Mouse (Mus musculus) embryonic facial prominence, embryonic 14.5 days (tissue): ENCODE data around the gene Adcy9. TPM values are rescaled to one million over a fixed set of nuclear protein-coding genes. Genes with fewer than 3 reads are reported as not detected.
"Not testable (repeated sequence)": the region's sequence is repeated elsewhere in the genome, so short reads cannot be mapped to it uniquely, and the experiment has no call there.

Experiments used
- ATAC-seq: fragments of 200-750 bp; cut with Nextera tagmentation; 2 replicates; pipeline ENCODE4 v1.8.0; 2017; ENCODE audit warnings: low read depth, moderate number of reproducible peaks, moderate TSS enrichment
- DNase-seq: peaks from one replicate; pipeline ENCODE4 v3.0.0-alpha.2; 2015; ENCODE audit warnings: low spot score
- H3K27ac ChIP-seq: fragments of 300-500 bp; sonication (generic); replicated peaks from 2 replicates; pipeline ENCODE4 v1.5.1; 2014; ENCODE audit warnings: low read depth, mild to moderate bottlenecking, low read length, moderate library complexity
- H3K27me3 ChIP-seq: fragments of 300-500 bp; sonication (generic); replicated peaks from 2 replicates; pipeline ENCODE4 v1.6.1; 2014; ENCODE audit warnings: low read length; ENCODE audit not compliant: control insufficient read depth, insufficient read depth
- H3K36me3 ChIP-seq: fragments of 300-500 bp; sonication (generic); 2 replicates; pipeline ENCODE4 v1.6.1; 2014; ENCODE audit warnings: low read length, mixed read lengths; ENCODE audit not compliant: control insufficient read depth, insufficient read depth
- H3K4me1 ChIP-seq: fragments of 300-500 bp; sonication (generic); 2 replicates; pipeline ENCODE4 v1.6.1; 2014; ENCODE audit warnings: antibody characterized with exemption, low read length; ENCODE audit not compliant: control insufficient read depth, insufficient read depth
- H3K4me2 ChIP-seq: fragments of 300-500 bp; sonication (generic); 2 replicates; pipeline ENCODE4 v1.6.1; 2014; ENCODE audit warnings: low read depth, mild to moderate bottlenecking, low read length, moderate library complexity, mixed read lengths
- H3K4me3 ChIP-seq: fragments of 300-500 bp; sonication (generic); 2 replicates; pipeline ENCODE4 v1.5.1; 2014; ENCODE audit warnings: low read depth, mild to moderate bottlenecking, low read length
- H3K9ac ChIP-seq: fragments of 300-500 bp; sonication (generic); 2 replicates; pipeline ENCODE4 v1.6.1; 2014; ENCODE audit warnings: low read depth, mild to moderate bottlenecking, low read length, moderate library complexity, mixed read lengths
- H3K9me3 ChIP-seq: fragments of 300-500 bp; sonication (generic); 2 replicates; pipeline ENCODE4 v1.6.1; 2016; ENCODE audit warnings: low read length; ENCODE audit not compliant: control insufficient read depth
- WGBS: fragments of 180-500 bp; shearing (Covaris S2); extraction: QIAGEN DNeasy Blood & Tissue Kit; methylation state at CpG from one replicate; pipeline ENCODE4 v1.1.7; 2014; 5-methylcytosine and 5-hydroxymethylcytosine counted together
- polyA plus RNA-seq: library from polyadenylated mRNA; unstranded; fragments of >200 nt; fragmentation: Nextera tagmentation; extraction: Ambion mirVana; gene quantifications from 2 replicates; pipeline ENCODE4 v1.2.1, GENCODE M21; 2014

Gene Adcy9
- polyA plus RNA-seq, 1 experiment from 2014 or later, result 3.5 TPM

DNA sequence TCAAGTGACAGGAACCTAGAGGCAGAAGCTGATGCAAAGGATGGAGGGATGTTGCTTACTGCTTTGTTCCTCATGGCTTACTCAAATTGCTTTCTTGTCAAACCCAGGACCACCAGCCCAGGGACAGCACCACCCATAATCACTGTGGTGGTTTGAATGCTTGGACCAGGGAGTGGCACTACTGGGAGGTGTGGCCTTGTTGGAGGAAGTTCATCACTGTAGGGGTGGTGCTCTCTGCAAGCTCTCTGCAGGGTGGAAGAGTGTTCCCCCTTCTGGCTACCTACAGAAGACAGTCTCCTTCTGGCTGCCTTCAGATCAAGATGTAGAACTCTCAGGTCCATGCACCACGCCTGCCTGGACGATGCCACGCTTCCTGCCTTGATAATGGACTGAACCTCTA is 148.0 kb downstream of the Adcy9 start:
- no peaks in the 10 kb centered on the region for H3K36me3 ChIP-seq
- WGBS, result 81% methylated on average over 3 of the region's 3 CpGs
- H3K4me2 ChIP-seq, result no peak overlapping the region
- DNase-seq (no peak), ATAC-seq (no peak)
- no peak overlapping the region for H3K9ac ChIP-seq
- H3K27ac ChIP-seq, result no peak overlapping the region
- H3K4me3 ChIP-seq, result no peak overlapping the region
- peaks cover 37% of the 10 kb centered on the region for H3K4me1 ChIP-seq
- no peaks in the 10 kb centered on the region for H3K27me3 ChIP-seq
- H3K9me3 ChIP-seq, result no peaks in the 10 kb centered on the region

DNA sequence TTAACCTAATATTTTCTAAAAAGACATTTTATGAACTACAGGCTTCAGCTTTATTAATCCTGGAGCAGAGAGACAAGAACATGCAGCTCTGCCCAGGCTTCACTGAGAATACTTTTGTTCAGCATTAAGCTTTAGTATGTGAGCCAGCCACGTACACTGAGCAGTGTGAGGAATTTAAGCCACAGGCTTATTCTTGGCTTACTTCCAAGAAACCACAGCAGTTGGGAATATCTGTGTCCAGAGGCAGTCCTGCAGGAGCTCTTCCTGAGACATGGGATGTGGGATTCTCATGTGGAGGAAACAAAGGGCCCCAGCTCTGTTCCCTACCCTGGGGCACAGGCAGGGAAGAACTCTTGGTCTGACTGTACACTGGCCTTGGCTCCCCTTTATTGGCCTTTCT is 149.4 kb downstream of the Adcy9 start:
- H3K9me3 ChIP-seq, result no peaks in the 10 kb centered on the region
- no peak overlapping the region for H3K4me3 ChIP-seq
- H3K9ac ChIP-seq, result no peak overlapping the region
- peak; percentile 95 for DNase-seq
- peaks cover 37% of the 10 kb centered on the region for H3K4me1 ChIP-seq
- ATAC-seq, result peak; percentile 81
- no peak overlapping the region for H3K4me2 ChIP-seq
- no peaks in the 10 kb centered on the region for H3K27me3 ChIP-seq
- peak overlapping the region; percentile 40 for H3K27ac ChIP-seq
- H3K36me3 ChIP-seq, result no peaks in the 10 kb centered on the region
- WGBS, result 0% methylated on average over 1 of the region's 1 CpGs

DNA sequence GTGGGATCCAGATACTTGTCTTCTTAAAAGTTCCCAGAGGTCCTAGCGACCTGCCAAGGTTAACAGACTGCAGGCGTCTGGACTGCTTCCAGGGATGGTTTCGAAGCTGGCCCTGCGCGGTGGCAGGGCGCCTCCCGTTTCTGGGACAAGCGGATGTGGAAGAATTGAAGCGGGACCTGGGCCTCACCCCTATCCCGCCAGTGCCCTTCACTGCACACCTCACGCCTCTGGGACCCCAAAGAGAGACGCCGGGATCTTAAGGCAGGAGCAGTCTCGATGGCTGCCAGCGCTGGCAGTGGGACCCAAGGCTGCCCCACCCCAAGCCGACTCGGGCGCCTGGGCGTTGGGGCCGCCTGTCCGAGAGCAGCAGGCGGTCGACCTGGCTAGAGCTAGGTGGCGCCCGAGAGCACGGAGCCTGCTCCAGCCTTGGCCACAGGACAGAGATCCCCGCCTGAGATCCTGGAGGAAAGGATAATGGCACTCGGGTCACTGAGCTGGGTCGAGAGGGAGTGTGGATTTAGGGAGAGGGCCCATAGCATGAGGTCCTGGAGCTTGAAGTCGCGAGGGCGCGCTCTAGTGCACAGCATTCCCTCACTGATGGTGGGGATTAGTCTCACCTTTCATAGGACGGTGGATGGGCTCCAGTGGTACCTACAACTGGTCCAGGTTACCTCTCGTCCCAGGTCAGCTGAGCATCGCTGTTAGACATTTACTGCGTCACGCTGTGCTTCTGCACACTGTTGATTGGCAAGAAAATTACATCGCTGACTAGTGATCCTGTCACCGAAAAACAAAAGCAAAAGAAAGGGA is 152.2 kb downstream of the Adcy9 start:
- Histone ChIP-seq H3K4me3 (peak overlapping the region; percentile 39), H3K9me3 (no peaks in the 10 kb centered on the region), H3K36me3 (no peaks in the 10 kb centered on the region), H3K4me2 (peak overlapping the region; percentile 73), H3K9ac (peak overlapping the region; percentile 69), H3K27me3 (no peaks in the 10 kb centered on the region), H3K27ac (no peak overlapping the region), H3K4me1 (peaks cover 23% of the 10 kb centered on the region)
- DNase-seq (peak; percentile 78), ATAC-seq (peak; percentile 89)
- WGBS, result 10% methylated on average over 33 of the region's 40 CpGs

DNA sequence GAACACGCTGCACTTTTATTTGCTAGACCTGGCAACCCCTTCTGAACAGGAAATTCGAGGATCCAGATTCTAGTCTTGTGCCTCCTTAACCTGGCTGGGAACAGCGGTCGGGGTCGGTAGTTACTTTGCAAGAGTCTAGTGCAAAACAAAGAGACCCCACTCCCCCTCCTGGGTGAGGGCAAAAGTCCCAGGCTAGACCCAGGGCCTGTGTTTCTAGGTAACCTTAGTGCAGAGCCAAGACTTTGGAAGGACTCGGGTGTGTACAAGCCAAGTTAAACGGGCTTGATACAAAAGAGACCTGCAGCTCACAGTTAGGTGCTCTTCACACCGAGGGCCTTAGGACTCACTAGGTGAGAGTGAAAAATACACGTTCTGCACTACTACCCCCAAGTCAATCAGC is 152.8 kb downstream of the Adcy9 start:
- ATAC-seq (peak; percentile 4; the same call in 1 of the 2 replicates), DNase-seq (no peak)
- Histone ChIP-seq H3K4me1 (peaks cover 20% of the 10 kb centered on the region; the same call in 1 of the 2 replicates), H3K36me3 (no peaks in the 10 kb centered on the region), H3K27ac (no peak overlapping the region), H3K27me3 (no peaks in the 10 kb centered on the region), H3K9ac (peak overlapping the region; percentile 69), H3K4me3 (peak overlapping the region; percentile 39), H3K4me2 (peak overlapping the region; percentile 73), H3K9me3 (no peaks in the 10 kb centered on the region)
- WGBS, result 62% methylated on average over 9 of the region's 9 CpGs

DNA sequence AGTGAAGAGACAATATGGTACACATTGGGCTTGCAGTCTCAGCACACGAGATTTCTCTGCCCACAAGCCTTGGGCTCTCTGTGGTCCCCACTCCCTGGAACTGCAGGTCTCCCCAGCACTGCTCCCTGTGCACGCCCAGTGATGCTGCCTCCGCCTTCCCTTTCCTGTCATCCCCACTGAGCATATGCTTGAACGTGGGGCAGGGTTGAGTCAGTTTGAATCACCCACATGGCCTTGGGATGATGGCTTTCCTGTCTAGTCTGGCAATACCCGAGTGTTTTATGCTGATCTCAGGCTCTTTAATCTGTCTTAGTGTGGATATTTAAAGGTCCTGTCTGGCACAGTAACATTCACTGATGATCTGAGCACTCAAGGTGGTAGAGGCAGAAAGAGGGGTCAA is 154.9 kb downstream of the Adcy9 start:
- ATAC-seq (no peak), DNase-seq (no peak)
- Histone ChIP-seq H3K9ac (no peak overlapping the region), H3K4me2 (no peak overlapping the region), H3K27me3 (no peaks in the 10 kb centered on the region), H3K4me1 (peaks cover 7% of the 10 kb centered on the region; the same call in 1 of the 2 replicates), H3K4me3 (no peak overlapping the region), H3K36me3 (no peaks in the 10 kb centered on the region), H3K9me3 (no peaks in the 10 kb centered on the region), H3K27ac (no peak overlapping the region)
- 56% methylated on average over 5 of the region's 5 CpGs for WGBS

DNA sequence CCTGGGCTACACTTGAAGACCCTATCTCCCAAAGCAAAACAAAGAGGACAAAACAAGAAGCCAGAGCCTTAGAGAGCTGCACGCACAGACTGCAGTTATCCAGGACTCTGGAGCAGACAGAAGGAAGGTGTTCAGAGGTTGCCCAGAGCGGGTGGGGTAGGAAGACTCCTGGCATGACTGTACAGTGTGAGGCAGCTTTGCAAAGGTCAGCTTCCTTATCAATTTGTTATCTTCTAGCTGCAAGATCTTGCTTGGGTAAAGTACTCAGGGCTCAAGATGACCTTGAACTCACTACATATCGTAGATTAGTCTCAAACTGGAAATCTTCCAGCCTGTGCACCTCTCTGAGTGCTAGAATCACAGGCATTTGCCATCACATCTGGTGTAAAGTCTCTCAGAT is 156.8 kb downstream of the Adcy9 start:
- Histone ChIP-seq H3K27ac (no peak overlapping the region), H3K36me3 (no peaks in the 10 kb centered on the region), H3K4me1 (peaks cover 7% of the 10 kb centered on the region; the same call in 1 of the 2 replicates), H3K4me2 (no peak overlapping the region), H3K4me3 (no peak overlapping the region), H3K27me3 (no peaks in the 10 kb centered on the region), H3K9ac (no peak overlapping the region), H3K9me3 (no peaks in the 10 kb centered on the region)
- 89% methylated on average over 3 of the region's 3 CpGs for WGBS
- ATAC-seq (no peak), DNase-seq (no peak)

DNA sequence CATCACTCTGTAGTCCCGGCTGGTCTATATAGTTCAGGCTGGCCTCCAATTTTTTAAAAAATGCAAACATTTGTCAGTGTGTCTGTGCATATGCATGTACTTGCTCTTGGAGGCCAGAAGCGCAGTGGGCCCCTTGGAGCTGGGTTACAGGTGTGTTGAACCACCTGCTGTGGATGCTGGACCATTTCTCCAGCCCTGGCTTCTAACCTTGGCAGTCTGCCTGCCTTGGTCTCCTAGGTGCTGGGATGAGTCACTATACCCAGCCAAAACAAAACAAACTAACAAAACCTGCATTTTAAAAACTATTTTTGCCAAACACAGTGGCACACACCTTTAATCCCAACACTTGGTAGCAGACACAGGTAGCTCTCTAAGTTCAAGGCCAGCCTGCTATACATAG is 162.8 kb downstream of the Adcy9 start:
- ATAC-seq (no peak), DNase-seq (no peak)
- Histone ChIP-seq H3K36me3 (no peaks in the 10 kb centered on the region), H3K4me3 (no peak overlapping the region), H3K9ac (no peak overlapping the region), H3K27me3 (no peaks in the 10 kb centered on the region), H3K27ac (no peak overlapping the region), H3K4me2 (no peak overlapping the region), H3K9me3 (no peaks in the 10 kb centered on the region), H3K4me1 (no peaks in the 10 kb centered on the region)
- WGBS, result 81% methylated on average over 2 of the region's 2 CpGs

DNA sequence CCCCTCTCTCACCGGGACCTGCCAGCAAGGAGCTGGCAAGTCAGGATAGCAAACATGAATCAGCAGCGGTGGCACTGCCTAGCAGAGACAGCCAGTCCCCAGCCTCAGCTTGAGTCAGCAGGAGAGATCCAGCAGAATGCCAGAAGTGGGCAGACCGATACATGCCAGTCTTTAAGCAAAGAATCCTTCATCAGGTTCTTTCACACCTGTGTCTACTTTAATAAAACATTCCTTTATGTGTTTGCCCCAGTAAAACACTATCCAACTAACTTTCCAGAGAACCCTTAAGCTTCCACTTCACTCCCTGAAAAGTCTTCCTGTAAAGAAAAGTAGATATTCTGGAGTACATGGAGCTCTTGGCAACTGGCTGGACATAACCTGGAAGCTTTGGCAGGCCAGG is 171.5 kb downstream of the Adcy9 start:
- no peak for DNase-seq
- Histone ChIP-seq H3K9ac (no peak overlapping the region), H3K27me3 (no peaks in the 10 kb centered on the region), H3K36me3 (no peaks in the 10 kb centered on the region), H3K4me1 (no peaks in the 10 kb centered on the region), H3K4me2 (no peak overlapping the region), H3K27ac (no peak overlapping the region), H3K9me3 (peaks cover 16% of the 10 kb centered on the region), H3K4me3 (no peak overlapping the region)
- WGBS, result 96% methylated on average over 3 of the region's 3 CpGs
- no peak for ATAC-seq

DNA sequence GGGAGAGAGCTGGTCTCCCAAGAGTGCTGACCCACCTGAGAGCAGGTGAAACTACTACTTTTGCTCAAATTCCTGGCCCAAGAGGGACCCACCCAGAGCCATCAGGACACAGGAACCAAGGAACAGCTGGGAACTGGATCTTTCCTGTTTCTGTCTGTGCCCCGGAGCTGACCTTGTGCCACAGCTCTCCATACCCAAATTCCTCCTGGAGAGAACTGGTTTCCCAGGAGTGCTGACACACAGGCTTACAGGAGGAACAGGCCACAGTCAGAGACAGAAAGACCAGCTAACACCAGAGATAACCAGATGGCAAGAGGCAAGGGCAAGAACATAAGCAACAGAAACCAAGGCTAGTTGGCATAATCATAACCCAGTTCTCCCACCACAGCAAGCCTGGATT is 175.1 kb downstream of the Adcy9 start:
- H3K4me3 ChIP-seq, H3K27me3 ChIP-seq, H3K27ac ChIP-seq, ATAC-seq, DNase-seq, H3K4me2 ChIP-seq, H3K4me1 ChIP-seq, H3K36me3 ChIP-seq, H3K9ac ChIP-seq: not testable (repeated sequence)
- 100% methylated on average over 1 of the region's 1 CpGs for WGBS
- H3K9me3 ChIP-seq, result peaks cover 12% of the 10 kb centered on the region
